26 mouse cellular contexts compared by ENCODE assay signal in genomic region chr10:59116331-59116730, GRCm38 (mm10).
DNase-seq lines count a peak whose midpoint lies in the region; ATAC-seq and TF ChIP-seq lines count a peak whose summit lies in the region.
"Had no signal": no experiment of that assay in that cellular context is flagged by ENCODE, and none has a peak within 500 bp of the region (broad histone marks: within the 10 kb centered on the region; RNA-seq: fewer than 3 reads in every experiment).

No protein-coding gene starts in this region.

- no peaks in the 10 kb centered on the region for H3K9me3 ChIP-seq in lung, embryonic 14.5 days (ENCODE audit: low read depth, low read length)
- H3K9me3 ChIP-seq: embryonic facial prominence, embryonic 10.5 days; embryonic facial prominence, embryonic 13.5 days; forebrain, embryonic 12.5 days; forebrain, embryonic 15.5 days; heart, embryonic 10.5 days; heart, embryonic 13.5 days had no signal

- no peak overlapping the region for H3K4me2 ChIP-seq in lung, embryonic 14.5 days
- H3K4me2 ChIP-seq: embryonic facial prominence, embryonic 13.5 days; forebrain, embryonic 12.5 days; forebrain, embryonic 15.5 days; heart, embryonic 13.5 days; hindbrain, embryonic 14.5 days had no signal

- 61% methylated on average over 9 of the region's 9 CpGs for WGBS in lung, embryonic 14.5 days

- H3K9ac ChIP-seq in lung, embryonic 14.5 days, result no peak overlapping the region
- H3K9ac ChIP-seq: embryonic facial prominence, embryonic 13.5 days; forebrain, embryonic 12.5 days; forebrain, embryonic 15.5 days; heart, embryonic 13.5 days; hindbrain, embryonic 14.5 days had no signal

- no peak for DNase-seq in layer of hippocampus, adult 2 months (ENCODE audit: low spot score in 2 of 2)
- DNase-seq in layer of hippocampus, postnatal 36 days, result no peak
- peak; percentile 31 for DNase-seq in lung, embryonic 14.5 days
- DNase-seq in lung, postnatal 14 days, result no peak
- DNase-seq in lung, postnatal 10 days, result peak; percentile 21
- DNase-seq in gastrocnemius, postnatal 36 days, result no peak
- no peak for DNase-seq in cerebellum, postnatal 4 days (ENCODE audit: low spot score in 2 of 2)
- DNase-seq in kidney, adult 11 months, result no peak
- DNase-seq: adrenal gland, postnatal 10 days; adrenal gland, postnatal 36 days; cerebellum, adult 18-20 months; cerebellum, adult 9-10 months; cerebellum, postnatal 14 days; embryo, embryonic 11 days; gastrocnemius, postnatal 25 days; heart, postnatal 14 days; heart, postnatal 4 days had no signal

- no peaks in the 10 kb centered on the region for H3K36me3 ChIP-seq in lung, embryonic 14.5 days (ENCODE audit: insufficient read depth)
- H3K36me3 ChIP-seq: embryonic facial prominence, embryonic 10.5 days; embryonic facial prominence, embryonic 13.5 days; forebrain, embryonic 12.5 days; heart, embryonic 10.5 days; heart, embryonic 13.5 days had no signal

- 0 out of 2 replicates have a peak, but pooled peaks cover 5% of the 10 kb centered on the region for H3K4me1 ChIP-seq in lung, embryonic 14.5 days (ENCODE audit: insufficient read depth)
- H3K4me1 ChIP-seq: forebrain, embryonic 12.5 days had no signal

- intact Hi-C loops in gastrocnemius, postnatal 36 days (cut with DNase I), result no loop called here

- ATAC-seq in lung, embryonic 14.5 days (ENCODE audit: insufficient read depth), result no peak
- ATAC-seq: forebrain, embryonic 15.5 days had no signal

- H3K27ac ChIP-seq in layer of hippocampus, adult 2 months, result peak overlapping the region; percentile 90
- H3K27ac ChIP-seq in lung, embryonic 14.5 days (ENCODE audit: low read depth), result peak overlapping the region; percentile 9; the same call in 1 of the 2 replicates
- H3K27ac ChIP-seq: embryonic facial prominence, embryonic 10.5 days; embryonic facial prominence, embryonic 13.5 days; forebrain, embryonic 12.5 days; forebrain, embryonic 15.5 days; heart, adult 2 months; heart, embryonic 10.5 days; heart, embryonic 13.5 days; hindbrain, embryonic 14.5 days had no signal

- H3K4me3 ChIP-seq in layer of hippocampus, adult 2 months, result no peak overlapping the region
- no peak overlapping the region for H3K4me3 ChIP-seq in lung, embryonic 14.5 days (ENCODE audit: low read depth, low read length)
- H3K4me3 ChIP-seq: embryonic facial prominence, embryonic 10.5 days; embryonic facial prominence, embryonic 13.5 days; erythroblast, embryonic 14.5 days; forebrain, embryonic 12.5 days; forebrain, embryonic 15.5 days; heart, adult 2 months; heart, embryonic 10.5 days; heart, embryonic 13.5 days had no signal

- TF ChIP-seq CTCF in layer of hippocampus, adult 2 months (conservative IDR thresholded peaks at IDR 0.05), result no peak
- no peak for TF ChIP-seq CTCF in lung, embryonic 14.5 days (IDR thresholded peaks at IDR 0.05; ENCODE audit: low read depth)

- no peaks in the 10 kb centered on the region for H3K27me3 ChIP-seq in lung, embryonic 14.5 days (ENCODE audit: insufficient read depth, low read length)
- H3K27me3 ChIP-seq: embryonic facial prominence, embryonic 13.5 days; forebrain, embryonic 12.5 days; forebrain, embryonic 15.5 days had no signal

Comparison
In these comparisons a context has a peak if more than half of its experiments do, and no peak if none do; other contexts are left out.
1. DNase-seq: peak in lung, embryonic 14.5 days (single experiment) and lung, postnatal 10 days (single experiment); none in layer of hippocampus, adult 2 months (0 of 2), layer of hippocampus, postnatal 36 days (0 of 2), lung, postnatal 14 days (single experiment), gastrocnemius, postnatal 36 days (0 of 2), cerebellum, postnatal 4 days (0 of 2) and kidney, adult 11 months (single experiment).